Mouse (Mus musculus) adipose tissue, adult 10 weeks (tissue): ENCODE data around the gene Fdxacb1. TPM values are rescaled to one million over a fixed set of nuclear protein-coding genes. Genes with fewer than 3 reads are reported as not detected.

Experiments used
- polyA plus RNA-seq: library from polyadenylated mRNA; stranded (reverse); fragments of 350-450 nt; fragmentation: Illumina TruSeq; extraction: RNeasy Lipid Tissue Mini Kit (QIAGEN cat#74804); gene quantifications from one replicate; pipeline ENCODE4 v1.2.3, GENCODE M21; 2014; ENCODE audit warnings: low read depth, low replicate concordance

The Fdxacb1 gene
- polyA plus RNA-seq, result 6.6 TPM

DNA sequence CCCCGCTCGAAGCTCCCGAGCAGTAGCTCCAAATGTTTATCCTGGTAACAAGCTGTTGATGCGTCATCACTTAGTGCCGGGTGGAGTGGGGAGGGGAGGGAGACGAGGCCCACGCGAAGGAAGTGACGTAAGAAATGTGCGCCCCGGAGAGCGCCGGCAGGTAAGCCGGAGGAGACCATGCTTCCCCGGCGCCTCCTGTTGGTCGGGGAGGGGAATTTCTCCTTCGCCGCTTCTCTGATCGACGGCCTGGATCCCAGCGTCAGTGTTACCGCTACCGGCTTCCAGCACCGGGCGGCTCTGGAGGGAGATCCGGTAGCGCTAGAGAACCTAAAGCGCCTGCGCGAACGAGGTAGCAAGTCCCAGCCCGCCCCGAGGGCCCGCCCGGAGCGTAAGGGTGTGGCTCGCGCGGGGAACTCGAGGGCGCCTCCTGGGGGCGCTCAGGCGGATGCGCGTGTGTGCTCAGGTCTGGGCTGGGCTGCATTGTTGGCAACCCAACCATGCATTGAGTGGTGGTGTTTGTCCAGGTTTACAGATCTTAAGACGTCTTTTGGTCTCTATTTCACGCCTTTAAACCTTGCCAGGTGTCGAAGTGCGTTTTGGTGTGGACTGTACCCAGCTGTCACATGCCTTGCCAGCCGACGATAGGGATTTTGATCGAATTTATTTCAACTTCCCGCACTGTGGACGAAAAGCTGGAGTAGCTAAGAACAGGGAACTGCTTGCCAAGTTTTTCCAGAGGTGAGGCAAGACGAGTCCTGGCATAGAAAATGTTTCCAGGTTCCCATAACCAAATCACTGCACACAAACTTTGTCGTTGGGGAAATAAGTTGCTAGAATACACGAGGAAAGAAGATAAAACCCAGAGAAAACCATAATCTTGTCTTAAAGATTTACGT is at the start of gene Fdxacb1:
Gene Fdxacb1 (plus strand): TSS at position 130 of the 896 bp plus-strand sequence.

GRCm38 (mm10) chr9:50738914-50739870 is 28.8 kb upstream of the Fdxacb1 start, which contains the start of gene Dixdc1:
TSS of gene Dixdc1 (minus strand) at chr9:50739517.

DNA sequence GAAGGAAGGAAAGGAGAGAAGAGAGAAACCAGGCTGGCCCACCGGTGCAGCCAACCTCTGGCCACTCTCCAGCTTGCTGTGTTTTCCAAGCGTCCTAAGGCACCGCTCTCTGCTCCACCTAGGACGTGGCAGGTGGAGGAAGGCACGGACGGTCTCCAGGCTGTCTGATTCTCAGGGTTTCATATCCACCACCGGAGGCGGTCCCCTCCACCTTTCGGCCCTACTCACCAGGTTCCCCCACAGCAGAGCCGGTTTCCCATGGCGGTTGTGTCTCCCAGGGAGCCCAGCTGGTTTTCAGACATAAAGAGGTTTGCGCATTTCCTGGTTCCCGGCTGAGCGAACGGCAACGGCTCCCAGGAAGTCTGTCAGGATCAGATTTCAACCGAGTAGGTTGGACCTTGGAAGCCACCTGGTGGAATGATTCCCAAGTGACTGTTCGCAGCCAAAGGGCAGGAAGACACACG is 21.8 kb upstream of the Fdxacb1 start, which contains the start of gene 2310030G06Rik:
Gene 2310030G06Rik (minus strand): TSS at position 323 of the 464 bp plus-strand sequence.

DNA sequence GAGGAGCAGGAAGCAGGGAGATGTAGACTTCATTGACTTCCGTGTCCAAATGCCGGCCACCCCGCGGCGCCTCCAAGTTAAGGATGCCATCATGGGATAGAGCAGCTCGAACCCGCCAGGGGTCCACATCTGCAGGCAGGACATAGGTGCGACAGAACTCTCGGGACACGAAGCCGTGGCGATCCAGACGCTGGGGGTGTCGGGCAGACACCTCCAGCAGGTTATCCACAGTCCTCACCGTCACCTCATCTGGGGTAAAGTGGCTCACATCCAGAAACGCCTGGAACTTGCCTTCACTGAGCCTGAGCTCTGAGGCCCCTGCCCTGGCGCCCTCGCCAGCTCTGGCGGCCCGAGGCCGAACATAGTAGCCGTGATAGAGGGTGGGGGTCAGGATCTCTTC is 16.7 kb upstream of the Fdxacb1 start, which contains the start of gene Cryab:
Gene Cryab (plus strand): TSS at position 3 of the 400 bp plus-strand sequence.

GRCm38 (mm10) chr9:50752054-50752602 is 15.9 kb upstream of the Fdxacb1 start, which contains the start of gene Hspb2:
TSS of gene Hspb2 (minus strand) at chr9:50752354.

GRCm38 (mm10) chr9:50774991-50775612 is 7.1 kb downstream of the Fdxacb1 start, which contains the start of the genes Alg9 and 1110032A03Rik:
TSS of gene Alg9 (plus strand) at chr9:50775019.
TSS of gene 1110032A03Rik (minus strand) at chr9:50775520.

Other genes starting within 250 kb of the Fdxacb1 start
- 103 TPM for gene Pts, start 239.5 kb upstream of the Fdxacb1 start, polyA plus RNA-seq
- gene Il18, start 213.4 kb upstream of the Fdxacb1 start, polyA plus RNA-seq, result 8.4 TPM
- gene Bco2, start 213.1 kb upstream of the Fdxacb1 start, polyA plus RNA-seq, result 1.3 TPM
- not detected for gene Tex12, start 206.9 kb upstream of the Fdxacb1 start, polyA plus RNA-seq
- gene Sdhd, start 164.4 kb upstream of the Fdxacb1 start, polyA plus RNA-seq, result 177 TPM
- 241 TPM for gene Timm8b, start 164.3 kb upstream of the Fdxacb1 start, polyA plus RNA-seq
- gene Pih1d2, start 150.9 kb upstream of the Fdxacb1 start, polyA plus RNA-seq, result 6.5 TPM
- 16.4 TPM for gene Nkapd1, start 150.8 kb upstream of the Fdxacb1 start, polyA plus RNA-seq
- 58.6 TPM for gene Dlat, start 108.5 kb upstream of the Fdxacb1 start, polyA plus RNA-seq
- 3.1 TPM for gene Dixdc1, start 28.7 kb upstream of the Fdxacb1 start, polyA plus RNA-seq
- 22.5 TPM for gene 2310030G06Rik, start 21.7 kb upstream of the Fdxacb1 start, polyA plus RNA-seq
- gene Cryab, start 16.9 kb upstream of the Fdxacb1 start, polyA plus RNA-seq, result 80.6 TPM
- 7.4 TPM for gene Hspb2, start 15.9 kb upstream of the Fdxacb1 start, polyA plus RNA-seq
- 29.2 TPM for gene Alg9, start 6.8 kb downstream of the Fdxacb1 start, polyA plus RNA-seq
- gene 1110032A03Rik, start 7.3 kb downstream of the Fdxacb1 start, polyA plus RNA-seq, result 114 TPM
- gene Ppp2r1b, start 77.1 kb downstream of the Fdxacb1 start, polyA plus RNA-seq, result 71.4 TPM
- 91.3 TPM for gene Sik2, start 240.8 kb downstream of the Fdxacb1 start, polyA plus RNA-seq